Mouse (Mus musculus): Measurements from ENCODE around the gene Mid1.
"Not testable (repeated sequence)": the region's sequence is repeated elsewhere in the genome, so short reads cannot be mapped to it uniquely, and the experiment has no call there.

DNA sequence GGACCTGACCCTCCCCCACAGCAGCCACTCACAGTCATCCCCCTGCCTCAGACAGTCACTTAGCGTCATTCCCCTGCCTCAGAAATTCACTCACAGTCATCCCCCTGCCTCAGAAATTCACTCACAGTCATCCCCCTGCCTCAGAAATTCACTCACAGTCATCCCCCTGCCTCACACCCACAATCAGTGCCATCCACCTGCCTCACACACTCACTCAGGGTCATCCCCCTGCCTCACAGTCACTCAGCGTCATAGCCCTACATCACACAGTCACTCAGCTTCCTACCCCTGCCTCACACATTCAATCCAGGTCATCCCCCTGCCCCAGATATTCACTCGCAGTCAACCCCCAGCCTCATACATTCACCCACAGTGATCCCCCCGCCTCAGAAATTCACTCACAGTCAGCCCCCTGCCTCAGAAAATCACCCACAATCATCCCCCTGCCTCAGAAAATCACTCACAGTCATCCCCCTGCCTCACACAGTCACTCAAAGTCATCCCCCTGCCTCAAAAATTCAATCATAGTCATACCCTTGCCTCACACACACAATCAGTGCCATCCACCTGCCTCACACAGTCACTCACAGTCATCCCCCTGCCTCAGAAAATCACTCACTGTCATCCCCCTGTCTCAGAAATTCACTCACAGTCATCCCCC is 313.7 kb downstream of the Mid1 start:
- not testable (repeated sequence) for TF ChIP-seq CTCF (IDR thresholded peaks at IDR 0.05; ENCODE audit: low read depth, low read length); POLR2A (IDR thresholded peaks at IDR 0.05; ENCODE audit: extremely low read depth, insufficient read depth, low read length)
